Mouse (Mus musculus) ES-E14 (cell line): Measurements from ENCODE around the gene A3galt2. TPM values are rescaled to one million over a fixed set of nuclear protein-coding genes. Genes with fewer than 3 reads are reported as not detected.

ENCODE experiments used
- DNase-seq: peaks from one replicate; pipeline ENCODE4 v3.0.0-alpha.2; 2013; ENCODE audit warnings: low read depth, low spot score
- H3K27ac ChIP-seq: 2 replicates; pipeline ENCODE4 v1.5.1; 2012; ENCODE audit warnings: low read depth, mild to moderate bottlenecking, low read length, moderate library complexity, mixed read lengths; ENCODE audit not compliant: poor library complexity, insufficient read depth, severe bottlenecking
- H3K36me3 ChIP-seq: 2 replicates; pipeline ENCODE4 v1.6.1; 2012; ENCODE audit warnings: mild to moderate bottlenecking, low read length, moderate library complexity, mixed read lengths; ENCODE audit not compliant: control insufficient read depth, poor library complexity, insufficient read depth, severe bottlenecking
- H3K4me1 ChIP-seq, 2 experiments: fragments of 150-350 bp in 1 of 2; sonication (generic) in 1 of 2; 2 replicates each; pipeline ENCODE4 v1.6.1; 2012; ENCODE audit warnings: low read length in 2 of 2, mild to moderate bottlenecking in 1 of 2, mixed read lengths in 1 of 2; ENCODE audit not compliant: control insufficient read depth in 2 of 2, insufficient read depth in 2 of 2, poor library complexity in 1 of 2
- H3K4me3 ChIP-seq, 2 experiments: fragments of 150-350 bp in 1 of 2; sonication (generic) in 1 of 2; 2 replicates each; pipeline ENCODE4 v1.5.1; 2012; ENCODE audit warnings: low read length in 2 of 2, low read depth in 1 of 2, mild to moderate bottlenecking in 1 of 2, mixed read lengths in 1 of 2; ENCODE audit not compliant: insufficient read depth in 1 of 2, poor library complexity in 1 of 2, severe bottlenecking in 1 of 2
- H3K9ac ChIP-seq: 2 replicates; pipeline ENCODE4 v1.6.1; 2012; ENCODE audit warnings: low read depth, mild to moderate bottlenecking, low read length, mixed read lengths; ENCODE audit not compliant: poor library complexity, insufficient read depth, severe bottlenecking
- H3K9me3 ChIP-seq: fragments of 150-350 bp; sonication (generic); 2 replicates; pipeline ENCODE4 v1.6.1; 2012; ENCODE audit warnings: low read depth, mild to moderate bottlenecking, low read length; ENCODE audit not compliant: control insufficient read depth, insufficient read depth
- CHD2 ChIP-seq: IDR thresholded peaks from 2 replicates; pipeline ENCODE4 v1.6.1; 2014; ENCODE audit warnings: mild to moderate bottlenecking, low read depth, low read length, inconsistent platforms
- HCFC1 ChIP-seq: IDR thresholded peaks from 2 replicates; pipeline ENCODE4 v1.6.1; 2012; ENCODE audit warnings: low read length, inconsistent platforms, borderline replicate concordance; ENCODE audit not compliant: insufficient read depth
- MAFK ChIP-seq: IDR thresholded peaks from 2 replicates; pipeline ENCODE4 v1.6.1; 2014; ENCODE audit warnings: mild to moderate bottlenecking, low read depth, low read length, inconsistent platforms; ENCODE audit not compliant: insufficient read depth
- ZC3H11A ChIP-seq: IDR thresholded peaks from 2 replicates; pipeline ENCODE4 v1.6.1; 2012; ENCODE audit warnings: low read depth, mild to moderate bottlenecking, inconsistent platforms, low read length, borderline replicate concordance
- ZNF384 ChIP-seq: IDR thresholded peaks from 2 replicates; pipeline ENCODE4 v1.6.1; 2012; ENCODE audit warnings: low read depth, low read length, inconsistent platforms
- in situ Hi-C, 2 experiments: fragments of 600-800 bp; cut with MboI; formaldehyde crosslinking; loops; one replicate each; pipeline ENCODE4 v1.15.1; 2025; ENCODE audit warnings: low sequenced_read_pairs in 2 of 2, inconsistent platforms in 1 of 2; ENCODE audit not compliant: unreplicated experiment in 2 of 2
- total RNA-seq: library from RNA; depleted of rRNA; stranded (reverse); fragments of 300-350 nt; gene quantifications from 2 replicates; pipeline ENCODE4 v1.2.3, GENCODE M21; 2012

A3galt2 gene
- total RNA-seq, 1 experiment: 0.09 TPM

DNA sequence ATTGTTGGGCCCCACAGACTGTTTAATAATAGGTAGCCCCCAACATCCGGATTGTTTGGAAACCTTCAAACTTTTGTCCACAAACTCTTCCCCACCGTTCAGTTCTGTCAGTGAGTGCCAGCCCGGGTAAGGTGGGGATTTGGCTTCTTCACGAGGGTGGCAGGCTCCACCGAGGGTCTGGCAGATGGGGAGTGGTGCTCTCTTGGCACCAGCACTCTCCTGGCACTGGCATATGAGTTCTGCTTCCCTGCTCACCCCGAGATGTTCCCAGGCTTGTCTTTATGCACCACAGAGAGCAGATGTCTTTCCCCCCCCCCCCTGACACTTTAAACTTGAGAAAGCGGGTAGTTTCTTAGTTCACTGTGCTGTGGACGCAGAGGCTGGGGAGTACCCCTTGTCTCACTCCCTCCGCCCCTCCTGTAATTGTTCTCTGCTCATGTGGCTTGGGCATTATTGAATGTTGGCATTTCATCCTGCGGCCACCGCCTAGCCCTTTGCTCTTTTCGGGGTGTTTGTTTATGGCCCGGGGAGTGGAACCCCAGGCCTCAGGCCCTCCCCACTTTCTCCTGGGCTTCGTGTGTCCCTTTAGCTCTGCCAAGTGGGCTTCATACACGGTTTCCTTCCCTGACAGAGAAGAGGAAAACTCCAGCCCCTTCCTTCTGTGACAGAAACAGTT is 26.0 kb upstream of the A3galt2 start:
- no peak overlapping the region for H3K9ac ChIP-seq

DNA sequence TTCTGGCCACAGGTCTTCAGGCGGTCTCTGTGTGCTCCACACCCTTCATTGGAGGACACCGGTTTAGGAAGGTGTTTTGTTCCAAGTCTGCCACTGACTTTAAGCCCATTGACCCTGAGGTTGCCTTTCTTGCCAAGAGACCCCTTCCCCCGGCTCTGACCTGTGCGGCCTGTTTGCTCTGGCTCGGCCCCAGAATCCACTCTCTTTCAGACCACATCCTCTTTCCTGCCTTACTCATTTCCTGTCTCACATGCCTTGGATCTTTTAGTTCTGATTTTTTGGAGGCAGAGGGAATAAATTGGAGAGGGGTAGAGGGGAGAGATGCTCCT is 25.5 kb upstream of the A3galt2 start:
- H3K9me3 ChIP-seq: no peaks in the 10 kb centered on the region
- H3K4me1 ChIP-seq: peaks cover 2 to 16% of the 10 kb centered on the region in 2 experiments; a peak in 3 of 4 replicates

More for the DNA sequence above, 26.0 kb upstream of the A3galt2 start:
- H3K27ac ChIP-seq: no peak overlapping the region
- H3K9me3 ChIP-seq: no peaks in the 10 kb centered on the region
- no peak for DNase-seq
- no peak overlapping the region for H3K4me3 ChIP-seq
- TF ChIP-seq CHD2 (no peak), MAFK (no peak), HCFC1 (no peak), ZNF384 (no peak), ZC3H11A (no peak)
- in situ Hi-C loops: no loop called here
- H3K36me3 ChIP-seq: no peaks in the 10 kb centered on the region
- H3K4me1 ChIP-seq: peaks cover 2 to 13% of the 10 kb centered on the region in 2 experiments; a peak in 3 of 4 replicates

DNA sequence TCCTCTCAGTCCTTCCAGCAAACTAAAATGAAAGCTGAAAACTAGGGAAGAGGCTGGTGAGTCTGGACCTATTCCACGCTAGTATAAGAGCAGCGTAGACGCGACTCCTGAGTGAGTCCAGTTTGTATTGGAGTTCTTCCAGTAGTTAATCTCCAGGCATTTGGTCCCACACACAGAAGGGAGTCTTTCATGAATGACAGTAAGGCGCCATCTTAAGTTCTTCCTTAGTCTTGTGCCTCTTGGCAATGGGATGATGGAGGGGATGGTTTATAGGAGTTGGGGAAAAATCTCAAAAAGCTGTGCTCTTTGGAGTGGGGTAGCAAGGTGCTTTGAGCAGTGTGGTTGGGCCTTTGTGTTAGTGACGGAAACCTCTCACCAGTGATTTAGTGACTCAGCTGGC is 24.9 kb upstream of the A3galt2 start:
- in situ Hi-C loops: no loop called here
- no peak overlapping the region for H3K27ac ChIP-seq
- no peak overlapping the region for H3K4me3 ChIP-seq
- TF ChIP-seq HCFC1 (no peak), MAFK (no peak), CHD2 (no peak)
- H3K9ac ChIP-seq: no peak overlapping the region
- H3K4me1 ChIP-seq: peaks cover 2 to 20% of the 10 kb centered on the region in 2 experiments; a peak in 3 of 4 replicates
- no peaks in the 10 kb centered on the region for H3K9me3 ChIP-seq
- H3K36me3 ChIP-seq: no peaks in the 10 kb centered on the region
- no peak for DNase-seq

More for the DNA sequence above, 25.5 kb upstream of the A3galt2 start:
- no peak for DNase-seq
- Histone ChIP-seq H3K27ac (no peak overlapping the region), H3K9ac (no peak overlapping the region), H3K4me3 (no peak overlapping the region), H3K36me3 (no peaks in the 10 kb centered on the region)
- in situ Hi-C loops: no loop called here
- TF ChIP-seq MAFK: no peak
- no peak for TF ChIP-seq HCFC1
- no peak for TF ChIP-seq CHD2
- no peak for TF ChIP-seq ZC3H11A
- no peak for TF ChIP-seq ZNF384

DNA sequence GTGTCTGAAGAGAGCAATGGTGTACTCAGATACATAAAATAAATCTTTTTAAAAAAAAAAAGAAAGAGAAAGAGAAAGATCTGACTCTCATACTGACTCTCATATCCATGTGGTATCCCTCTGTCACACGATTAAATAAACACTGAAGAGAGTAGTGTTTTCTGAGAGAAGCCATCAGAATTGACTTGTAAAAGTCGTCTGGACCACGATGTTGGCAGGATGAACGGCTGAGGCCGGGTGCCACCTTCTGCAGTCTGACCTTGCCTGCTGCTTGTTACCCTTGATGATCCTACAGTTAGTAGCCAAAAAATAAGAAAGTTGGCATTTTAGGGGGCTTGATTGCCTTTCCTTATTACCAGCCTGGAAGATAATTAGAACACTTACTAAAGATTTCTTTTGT is 22.4 kb upstream of the A3galt2 start:
- Histone ChIP-seq H3K9me3 (no peaks in the 10 kb centered on the region), H3K36me3 (no peaks in the 10 kb centered on the region), H3K4me1 (peaks cover 2 to 26% of the 10 kb centered on the region in 2 experiments; a peak in 3 of 4 replicates), H3K27ac (no peak overlapping the region), H3K9ac (no peak overlapping the region), H3K4me3 (no peak overlapping the region)
- no peak for DNase-seq
- TF ChIP-seq ZC3H11A (no peak), HCFC1 (no peak), CHD2 (no peak), ZNF384 (no peak), MAFK (no peak)
- in situ Hi-C loops: no loop called here

DNA sequence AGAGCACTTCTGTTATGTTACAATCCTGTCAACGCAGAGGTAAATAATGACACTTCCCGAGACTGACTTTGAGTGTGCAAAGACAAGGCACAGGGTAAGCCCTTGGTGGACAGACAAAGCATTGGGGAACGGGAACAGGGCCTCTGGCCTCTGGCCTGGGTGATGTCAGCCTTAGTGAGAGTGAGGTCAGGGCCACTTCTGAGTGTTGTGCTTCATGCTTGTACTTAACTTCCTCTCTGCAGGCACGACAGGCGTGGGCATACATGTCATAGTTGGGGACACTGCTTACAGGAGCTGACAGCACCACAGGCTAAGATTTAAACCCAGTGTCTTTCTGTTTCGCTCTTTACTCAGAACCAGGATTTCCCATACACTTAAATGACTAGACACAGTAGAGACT is 21.7 kb upstream of the A3galt2 start:
- H3K9me3 ChIP-seq: no peaks in the 10 kb centered on the region
- H3K36me3 ChIP-seq: no peaks in the 10 kb centered on the region
- H3K9ac ChIP-seq: no peak overlapping the region
- peaks cover 5 to 29% of the 10 kb centered on the region in 2 experiments for H3K4me1 ChIP-seq
- TF ChIP-seq CHD2: no peak
- TF ChIP-seq ZC3H11A: no peak
- no peak for TF ChIP-seq MAFK
- TF ChIP-seq HCFC1: no peak
- TF ChIP-seq ZNF384: no peak
- no peak for DNase-seq
- in situ Hi-C loops: no loop called here
- no peak overlapping the region for H3K4me3 ChIP-seq
- no peak overlapping the region for H3K27ac ChIP-seq
